Mouse (Mus musculus) naive thymus-derived CD4-positive, alpha-beta T cell, adult 2 months (primary cell): ENCODE measurements around the gene Armc3.
"Not testable (repeated sequence)": the region's sequence is repeated elsewhere in the genome, so short reads cannot be mapped to it uniquely, and the experiment has no call there.

Experiments used
- DNase-seq: peaks from one replicate; pipeline ENCODE4 v3.0.0-alpha.2; 2011; ENCODE audit warnings: low read depth

Armc3 gene

GRCm38 (mm10) chr2:19274583-19274982 is 75.5 kb downstream of the Armc3 start:
- DNase-seq, result no peak

- peak; percentile 92 for DNase-seq
Measured at GRCm38 (mm10) chr2:19275602-19276539, 76.8 kb downstream of the Armc3 start.

DNA sequence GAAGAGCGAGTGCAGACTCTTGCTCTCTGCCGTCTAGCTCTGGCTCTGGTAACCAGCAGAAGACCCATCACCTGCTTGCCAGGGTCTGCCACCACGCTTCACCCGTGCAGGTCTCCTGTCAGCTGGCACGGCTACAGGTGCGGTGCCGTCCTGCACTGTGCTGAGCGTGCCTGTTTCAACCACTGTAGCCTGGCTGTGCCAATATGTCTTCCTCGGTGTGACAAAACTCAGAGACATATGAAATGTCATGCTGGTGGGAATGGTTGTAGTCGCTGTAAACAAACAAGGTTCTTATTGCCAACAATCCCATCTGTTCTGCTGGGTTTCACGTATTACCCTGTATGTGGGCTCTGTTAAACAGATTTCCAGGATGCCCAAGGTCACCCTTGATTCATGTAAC is 81.2 kb downstream of the Armc3 start:
- DNase-seq, result no peak

- no peak for DNase-seq
Measured at GRCm38 (mm10) chr2:19292366-19292765, 93.3 kb downstream of the Armc3 start.

- peak; percentile 65 for DNase-seq
Measured at GRCm38 (mm10) chr2:19300345-19301089, 101.4 kb downstream of the Armc3 start.

GRCm38 (mm10) chr2:19301251-19301650 is 102.1 kb downstream of the Armc3 start:
- DNase-seq, result peak; percentile 69

GRCm38 (mm10) chr2:19303087-19303486 is 104.0 kb downstream of the Armc3 start:
- DNase-seq, result not testable (repeated sequence)

DNA sequence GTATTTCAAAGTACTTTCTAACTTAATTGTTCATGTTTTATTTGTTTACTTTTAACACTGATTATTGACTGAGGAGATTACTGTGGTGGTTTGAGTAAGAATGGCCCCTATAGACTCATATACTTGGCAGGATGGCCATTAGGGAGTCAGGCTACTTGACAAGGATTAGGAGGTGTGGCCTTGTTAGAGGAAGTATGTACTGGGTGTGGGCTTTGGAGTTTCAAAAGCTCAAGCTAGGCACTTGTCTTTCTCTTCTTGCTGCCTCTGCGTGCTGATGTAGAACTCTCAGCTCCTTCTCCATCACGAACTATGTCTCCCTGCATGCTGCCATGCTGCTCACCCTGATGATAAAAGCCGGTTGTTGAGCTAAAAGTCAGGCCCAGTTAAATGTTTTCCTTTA is 111.4 kb downstream of the Armc3 start:
- no peak for DNase-seq

DNA sequence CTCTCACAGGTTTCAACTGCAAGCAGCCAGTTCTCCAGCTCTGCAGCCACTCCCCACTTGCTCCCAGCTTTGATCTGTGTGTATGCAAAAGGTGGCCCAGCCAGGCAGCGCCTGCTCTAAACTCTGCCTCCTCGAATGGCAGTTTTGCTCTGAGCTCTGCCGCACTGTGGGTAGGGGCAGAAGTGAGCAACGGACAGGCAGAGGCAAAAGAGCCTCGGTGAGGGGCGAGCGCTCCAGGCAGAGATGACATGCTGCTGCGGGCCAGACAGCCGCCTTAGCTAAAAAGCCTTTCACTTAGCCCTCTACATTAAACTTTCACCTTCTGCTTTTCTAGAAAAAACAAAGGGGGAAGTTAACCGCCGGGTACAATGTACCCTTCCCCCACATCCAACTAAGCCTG is 117.0 kb downstream of the Armc3 start:
- DNase-seq, result peak; percentile 44

DNA sequence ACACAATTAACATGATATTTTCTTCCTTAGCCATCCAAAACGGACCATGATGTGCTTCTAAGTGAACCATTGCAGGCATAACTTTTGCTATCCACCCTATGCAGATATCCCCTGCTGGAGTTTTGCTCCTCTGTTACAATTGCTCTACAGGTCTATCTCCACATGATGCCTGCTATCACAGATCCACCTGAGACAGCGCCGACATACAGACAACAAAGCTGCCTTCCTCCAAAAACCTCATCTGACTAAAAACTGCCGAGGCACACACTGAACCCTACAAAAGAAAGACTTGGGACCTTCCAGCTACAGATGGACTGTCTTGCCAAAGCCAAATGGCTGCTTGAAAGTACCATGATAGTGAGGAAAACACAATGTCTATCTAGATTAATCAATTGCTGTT is 117.6 kb downstream of the Armc3 start:
- no peak for DNase-seq

DNA sequence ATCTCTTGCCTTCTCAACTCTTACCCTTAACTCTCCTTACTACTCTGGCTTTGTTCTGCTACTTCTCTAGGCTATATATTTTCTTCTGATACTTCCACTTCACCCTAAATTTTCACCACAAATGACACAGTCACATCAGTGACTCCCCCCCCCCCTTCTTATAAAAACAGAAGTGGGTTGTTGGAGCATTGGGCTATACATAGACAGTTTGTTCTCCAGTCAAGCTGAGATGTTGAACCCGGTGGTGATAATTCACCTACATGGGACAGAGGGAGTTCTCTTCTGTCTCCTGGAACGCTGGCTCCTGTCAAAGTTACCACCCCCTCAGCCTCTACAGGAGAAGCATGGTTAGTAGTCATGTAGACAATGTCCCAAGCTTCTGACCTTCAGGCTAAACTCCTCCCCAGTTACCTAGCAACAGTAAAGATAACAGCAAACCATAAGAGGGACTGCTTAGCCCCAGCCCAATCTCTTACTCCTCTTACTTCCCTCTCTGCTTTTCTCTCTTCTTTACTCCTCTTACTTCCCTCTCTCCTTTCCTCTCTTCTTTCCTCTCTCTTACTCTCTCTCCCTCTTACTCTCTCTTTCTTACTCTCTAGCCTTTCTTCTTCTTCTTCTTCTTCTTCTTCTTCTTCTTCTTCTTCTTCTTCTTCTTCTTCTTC is 118.2 kb downstream of the Armc3 start:
- DNase-seq, result not testable (repeated sequence)

DNA sequence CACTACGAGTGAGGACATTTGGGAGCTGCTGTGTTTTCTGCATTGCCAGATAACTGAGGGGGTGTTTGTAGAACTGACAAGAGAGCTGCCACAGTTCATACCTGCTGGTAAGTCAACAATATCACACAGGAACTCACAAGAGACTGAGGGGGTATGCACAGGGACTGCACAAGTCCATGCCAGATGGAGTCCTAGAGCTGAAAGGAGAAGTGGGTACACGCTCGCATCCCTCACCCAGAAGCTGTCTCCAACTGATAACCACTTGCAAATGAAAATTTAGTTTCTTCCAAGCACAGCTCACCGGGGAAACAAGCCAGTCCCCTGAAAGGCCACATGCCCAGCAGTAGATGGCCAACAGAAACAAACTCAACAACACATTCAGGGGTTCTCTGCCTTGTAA is 119.4 kb downstream of the Armc3 start:
- no peak for DNase-seq

DNA sequence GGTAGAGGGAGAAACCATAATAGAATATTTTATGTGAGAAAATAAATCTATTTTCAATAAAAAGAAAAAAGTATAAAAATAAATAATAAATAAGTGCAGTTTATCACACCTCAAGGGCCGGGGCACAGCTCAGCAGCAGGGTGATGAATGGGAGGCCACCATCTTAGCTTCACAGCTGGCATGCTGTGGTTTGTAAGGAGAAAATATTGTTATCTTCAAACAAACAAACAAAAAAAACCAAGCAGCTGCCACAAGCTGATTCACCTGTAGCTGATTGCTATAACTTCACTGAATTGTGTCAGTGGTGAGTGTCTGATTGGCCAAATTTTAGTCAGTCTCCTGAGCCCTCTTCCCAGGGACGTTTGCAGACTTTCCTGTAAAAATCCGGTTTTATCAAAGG is 120.2 kb downstream of the Armc3 start:
- DNase-seq, result no peak

- DNase-seq, result no peak
Measured at GRCm38 (mm10) chr2:19322448-19322847, 123.3 kb downstream of the Armc3 start.

GRCm38 (mm10) chr2:19326376-19326775 is 127.3 kb downstream of the Armc3 start:
- no peak for DNase-seq

DNA sequence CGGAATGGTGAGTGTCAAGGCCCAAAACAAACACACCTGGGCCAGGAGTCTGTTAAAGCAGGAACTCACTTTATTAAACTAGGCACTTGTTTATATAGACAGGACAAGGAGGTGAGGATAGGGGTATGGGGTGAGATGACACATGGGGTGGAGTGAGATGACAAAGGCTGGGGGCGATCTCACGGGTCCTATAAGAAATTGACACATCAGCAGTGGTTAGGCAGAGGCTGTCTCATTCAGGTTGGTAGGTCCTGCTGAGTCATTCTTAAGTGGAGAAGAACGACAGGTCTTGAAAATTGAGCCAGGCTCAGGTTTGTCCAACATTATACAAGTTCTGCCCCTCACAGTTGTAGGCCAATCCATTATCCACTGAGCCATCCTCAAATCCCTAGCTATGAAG is 128.7 kb downstream of the Armc3 start:
- no peak for DNase-seq

- DNase-seq, result peak; percentile 6
Measured at GRCm38 (mm10) chr2:19343901-19344635, 145.0 kb downstream of the Armc3 start.

DNA sequence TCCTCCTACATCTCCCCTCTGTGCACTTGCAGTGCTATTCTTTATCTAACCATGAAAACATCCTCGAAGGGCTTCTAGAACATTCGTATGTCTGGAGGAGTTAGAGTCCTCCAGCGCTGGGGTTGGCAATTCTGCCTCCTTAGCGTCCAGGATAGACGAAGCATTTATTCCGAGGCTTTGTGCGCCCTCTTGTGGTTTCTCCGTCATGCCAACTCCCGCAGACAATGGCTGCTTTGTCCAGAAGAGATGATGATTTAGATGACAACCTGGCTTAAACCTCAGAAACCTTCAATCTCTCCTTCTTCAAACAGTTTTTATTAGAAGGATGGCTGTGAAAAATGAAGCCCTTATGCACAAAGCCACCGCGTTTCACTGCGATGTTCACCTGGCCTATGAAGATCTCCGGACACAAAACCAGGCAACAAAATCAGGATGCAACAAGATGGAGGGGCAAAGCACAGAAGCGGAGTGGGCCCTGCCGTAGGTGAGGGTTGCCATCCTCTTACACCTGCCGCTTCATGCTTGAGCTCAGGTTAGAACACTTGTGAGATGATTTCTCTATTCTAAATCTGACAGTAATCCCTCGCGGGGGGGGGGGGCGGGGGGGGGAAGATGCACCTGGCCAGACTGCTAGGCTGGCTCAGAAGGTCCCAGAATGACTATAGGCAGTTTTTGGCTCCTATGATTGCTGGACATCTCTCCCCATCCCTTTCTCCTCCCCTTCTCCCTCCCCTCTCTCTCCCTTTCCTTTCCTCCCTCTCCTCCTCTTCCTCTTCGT is 145.7 kb downstream of the Armc3 start:
- DNase-seq, result peak; percentile 89

DNA sequence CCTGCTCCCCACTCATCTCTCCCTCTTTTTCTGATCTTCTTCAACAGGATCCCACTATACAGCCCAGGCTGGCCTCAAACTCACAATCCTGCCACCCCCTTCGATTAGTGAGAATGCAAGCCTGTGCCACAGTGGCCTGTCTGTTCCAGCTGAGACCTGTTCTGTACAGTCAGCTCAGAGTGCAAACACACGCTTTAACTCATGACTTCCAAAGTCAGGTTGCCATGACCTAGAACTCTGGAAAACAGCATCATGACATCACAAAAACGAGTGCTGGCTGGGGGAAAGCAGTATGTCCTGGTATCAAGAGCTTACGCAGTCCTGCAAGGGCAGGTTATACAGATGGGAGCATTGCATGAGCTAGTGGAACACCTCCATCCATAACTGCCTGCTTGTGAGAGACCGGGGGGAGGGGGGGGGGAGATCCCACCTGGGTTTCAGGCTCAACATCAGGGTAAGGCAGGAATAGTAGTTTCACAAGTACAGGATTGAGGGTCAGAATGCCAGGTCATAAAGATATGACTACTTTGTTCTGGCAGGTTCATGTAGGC is 146.4 kb downstream of the Armc3 start:
- peak; percentile 4 for DNase-seq

DNA sequence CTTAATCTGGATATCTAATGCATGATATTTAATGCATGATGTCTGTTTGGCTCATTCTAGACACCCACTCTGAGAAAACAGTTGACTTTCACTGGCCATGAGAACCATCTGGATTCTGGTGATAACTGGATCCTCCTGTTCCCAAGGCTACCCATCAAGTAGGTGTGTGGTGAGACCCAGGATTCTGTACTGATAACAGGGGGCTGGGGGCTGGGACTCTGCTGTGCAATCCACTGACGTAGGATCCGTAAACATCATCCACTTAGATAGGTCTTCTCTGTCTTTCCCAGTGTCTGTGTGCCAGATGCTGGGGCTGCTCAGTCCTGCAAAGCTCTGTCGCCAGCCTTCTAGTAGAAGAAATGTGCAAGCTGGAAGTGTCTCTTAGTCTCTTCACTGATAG is 149.4 kb downstream of the Armc3 start:
- no peak for DNase-seq

GRCm38 (mm10) chr2:19350167-19350566 is 151.1 kb downstream of the Armc3 start:
- no peak for DNase-seq
